In genomic region chr5:139397959-139398753, GRCm38 (mm10) we compare ENCODE assay signal across 8 mouse cellular contexts. TPM values are rescaled to one million over a fixed set of nuclear protein-coding genes. Genes with fewer than 3 reads are reported as not detected.
DNase-seq lines count a peak whose midpoint lies in the region; ATAC-seq lines count a peak whose summit lies in the region.

No protein-coding gene starts in this region.

- H3K9ac ChIP-seq in hindbrain, embryonic 14.5 days, result no peak overlapping the region

- DNase-seq in MN1 (ENCODE audit: low spot score), result peak; percentile 91
- peak; percentile 94 for DNase-seq in cerebellum, adult 8-10 months
- DNase-seq in frontal cortex, postnatal 14 days (ENCODE audit: low spot score in 2 of 2), result peak; percentile 89 to 92
- peak; percentile 91 for DNase-seq in hindbrain, embryonic 14.5 days (ENCODE audit: low spot score)
- DNase-seq in layer of hippocampus, postnatal 25 days (ENCODE audit: extremely low spot score in 1 of 2, low spot score in 1 of 2), result peak; percentile 86 to 96
- DNase-seq in lung, postnatal 14 days, result peak; percentile 95
- peak; percentile 77 for DNase-seq in retina, adult 2 months (ENCODE audit: low read depth, low spot score)
- DNase-seq in thymus, postnatal 25 days, result peak; percentile 91

- 37% methylated on average over 5 of the region's 5 CpGs for WGBS in hindbrain, embryonic 14.5 days

- no peak overlapping the region for H3K4me2 ChIP-seq in hindbrain, embryonic 14.5 days (replicated peaks)

- H3K27me3 ChIP-seq in hindbrain, embryonic 14.5 days (ENCODE audit: control insufficient read depth, insufficient read depth, low read length), result no peaks in the 10 kb centered on the region

- H3K4me3 ChIP-seq in hindbrain, embryonic 14.5 days (replicated peaks; ENCODE audit: low read length), result no peak overlapping the region

- no peaks in the 10 kb centered on the region for H3K9me3 ChIP-seq in hindbrain, embryonic 14.5 days (ENCODE audit: control insufficient read depth, low read length)

- H3K4me1 ChIP-seq in hindbrain, embryonic 14.5 days (replicated peaks; ENCODE audit: control insufficient read depth, insufficient read depth, low read length), result no peaks in the 10 kb centered on the region

- H3K27ac ChIP-seq in hindbrain, embryonic 14.5 days, result no peak overlapping the region

- no peaks in the 10 kb centered on the region for H3K36me3 ChIP-seq in hindbrain, embryonic 14.5 days (replicated peaks; ENCODE audit: control insufficient read depth, insufficient read depth)

- peak; percentile 77; the same call in 1 of the 2 replicates for ATAC-seq in hindbrain, embryonic 14.5 days (ENCODE audit: low FRiP score)

RNA-seq across cellular contexts. Expression of gene C130050O18Rik, which starts 6.9 kb away (rescaled TPM):
- 0.26 and 0.32 TPM in 2 replicates for polyA plus RNA-seq in hindbrain, embryonic 14.5 days (2014; fragmentation: Nextera tagmentation; extraction: Ambion mirVana)
- under 1 TPM; 0.25 to 0.33 TPM for total RNA-seq in layer of hippocampus, postnatal 25 days (2021)

RNA-seq across cellular contexts. Expression of gene Gpr146, which starts 20.7 kb away (rescaled TPM):
- 1.4 and 2.7 TPM in 2 replicates for polyA plus RNA-seq in hindbrain, embryonic 14.5 days (2014; fragmentation: Nextera tagmentation; extraction: Ambion mirVana)
- 10 to 100 TPM; 12.7 to 13.1 TPM for total RNA-seq in layer of hippocampus, postnatal 25 days (2021)

RNA-seq across cellular contexts. Expression of gene Gper1, which starts 24.8 kb away (rescaled TPM):
- 7.5 TPM in 2 replicates for polyA plus RNA-seq in hindbrain, embryonic 14.5 days (2014; fragmentation: Nextera tagmentation; extraction: Ambion mirVana)
- total RNA-seq in layer of hippocampus, postnatal 25 days (2021), result 1 to 10 TPM; 2.3 to 2.8 TPM

RNA-seq across cellular contexts. Expression of gene Cyp2w1, which starts 45.7 kb away (rescaled TPM):
- not detected in 2 replicates for polyA plus RNA-seq in hindbrain, embryonic 14.5 days (2014; fragmentation: Nextera tagmentation; extraction: Ambion mirVana)
- total RNA-seq in layer of hippocampus, postnatal 25 days (2021), result not detected

RNA-seq across cellular contexts. Expression of gene Cox19, which starts 46.9 kb away (rescaled TPM):
- polyA plus RNA-seq in hindbrain, embryonic 14.5 days (2014; fragmentation: Nextera tagmentation; extraction: Ambion mirVana), result 110 and 113 TPM in 2 replicates
- total RNA-seq in layer of hippocampus, postnatal 25 days (2021), result 10 to 100 TPM; 66.7 to 67.9 TPM
